10 mouse cellular contexts compared by ENCODE assay signal in the genomic region with DNA sequence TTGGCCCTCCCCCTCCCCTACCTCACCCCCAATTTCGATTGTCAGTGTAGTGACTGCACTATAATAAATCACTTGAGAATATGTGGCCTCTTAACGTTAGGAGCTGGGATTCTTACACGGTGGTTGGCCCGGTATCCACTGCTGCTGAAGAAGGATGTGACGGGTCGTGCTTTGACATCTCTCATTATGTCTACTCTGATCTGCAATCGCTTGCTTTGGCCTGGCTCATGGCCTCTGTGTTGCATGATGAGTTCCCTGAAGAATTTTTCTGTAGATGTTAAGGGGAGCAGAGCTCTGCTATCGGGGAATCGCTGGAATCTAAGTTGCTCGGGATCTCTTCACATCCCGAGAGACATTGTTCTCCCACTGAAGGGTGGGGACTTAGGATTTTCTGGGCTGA.
A peak's percentile ranks its signal among the peaks of the same experiment; 100 is the strongest.
DNase-seq lines count a peak whose midpoint lies in the region; ATAC-seq and TF ChIP-seq lines count a peak whose summit lies in the region.
"Had no signal": no experiment of that assay in that cellular context is flagged by ENCODE, and none has a peak within 500 bp of the region (broad histone marks: within the 10 kb centered on the region; RNA-seq: fewer than 3 reads in every experiment).

No protein-coding gene starts in this region.

- no peak overlapping the region for H3K4me3 ChIP-seq in gastrocnemius, adult 2 months
- H3K4me3 ChIP-seq: left cerebral cortex, adult 2 months had no signal

- peak; percentile 31 for DNase-seq in gastrocnemius, adult 2 months
- DNase-seq in gastrocnemius, adult 8-10 months (ENCODE audit: low spot score in 2 of 2), result no peak
- DNase-seq in kidney, postnatal 10 days, result peak; percentile 61
- no peak for DNase-seq in kidney, adult 18-20 months
- peak; percentile 63 for DNase-seq in retina, postnatal 1 day
- no peak for DNase-seq in retina, embryonic 14.5 days (ENCODE audit: low spot score)
- peak; percentile 66 for DNase-seq in testis, postnatal 10 days (ENCODE audit: low spot score)

- intact Hi-C loops in gastrocnemius, adult 2 months (cut with DNase I), result no loop called here

- no peak for ATAC-seq in megakaryocyte-erythroid progenitor cell, adult 5-6 weeks (replicated peaks; ENCODE audit: low FRiP score, low TSS enrichment, poor library complexity, severe bottlenecking)
- ATAC-seq: intestine, postnatal 0 days had no signal

- no peak overlapping the region for H3K27ac ChIP-seq in gastrocnemius, adult 2 months
- H3K27ac ChIP-seq: left cerebral cortex, adult 2 months had no signal

- no peak for TF ChIP-seq CTCF in gastrocnemius, adult 2 months (IDR thresholded peaks at IDR 0.05)

Comparison
In these comparisons a context has a peak if more than half of its experiments do, and no peak if none do; other contexts are left out.
1. DNase-seq: peak in gastrocnemius, adult 2 months (single experiment), kidney, postnatal 10 days (single experiment), retina, postnatal 1 day (single experiment) and testis, postnatal 10 days (single experiment); none in gastrocnemius, adult 8-10 months (0 of 2), kidney, adult 18-20 months (single experiment) and retina, embryonic 14.5 days (single experiment).